Comparison of ENCODE assay signal across 18 mouse cellular contexts in the genomic region with DNA sequence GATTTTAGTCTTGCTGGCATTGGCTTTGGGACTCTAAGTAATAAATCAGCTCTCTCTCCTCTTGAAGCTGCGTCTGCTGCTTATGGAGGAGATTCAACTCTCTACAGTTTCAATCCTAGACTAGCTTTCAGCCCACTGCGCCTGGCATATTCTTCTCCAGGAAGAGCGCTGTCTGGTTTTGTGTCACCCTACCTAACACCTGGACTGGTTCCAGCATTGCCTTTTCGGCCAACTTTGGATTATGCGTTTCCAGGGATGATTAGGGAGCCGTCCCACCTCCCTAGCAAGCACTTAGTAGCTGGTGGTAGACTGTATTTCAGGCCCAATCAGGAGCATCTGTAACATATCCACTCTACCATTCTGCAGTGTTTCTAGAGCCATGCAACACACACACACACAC. TPM values are rescaled to one million over a fixed set of nuclear protein-coding genes. Genes with fewer than 3 reads are reported as not detected.
"Had no signal": no experiment of that assay in that cellular context is flagged by ENCODE, and none has a peak within 500 bp of the region (broad histone marks: within the 10 kb centered on the region; RNA-seq: fewer than 3 reads in every experiment).

No protein-coding gene starts in this region.

- ATAC-seq: liver, postnatal 0 days; lung, postnatal 0 days; midbrain, embryonic 16.5 days had no signal

- H3K9me3 ChIP-seq: limb, embryonic 12.5 days; limb, embryonic 15.5 days; midbrain, embryonic 12.5 days had no signal

- H3K4me3 ChIP-seq: limb, embryonic 12.5 days; limb, embryonic 15.5 days; midbrain, embryonic 12.5 days had no signal

- DNase-seq: kidney, postnatal 14 days; kidney, postnatal 4 days; left cerebral cortex, postnatal 4 days; liver, postnatal 0 days; lung, embryonic 14.5 days; thymus, adult 18-20 months; thymus, postnatal 14 days; thymus, postnatal 4 days had no signal

- H3K9ac ChIP-seq: limb, embryonic 12.5 days; limb, embryonic 15.5 days; liver, embryonic 14.5 days; liver, postnatal 0 days; lung, embryonic 14.5 days; midbrain, embryonic 12.5 days had no signal

- H3K36me3 ChIP-seq: limb, embryonic 12.5 days; limb, embryonic 15.5 days; midbrain, embryonic 12.5 days had no signal

- H3K4me2 ChIP-seq: limb, embryonic 12.5 days; limb, embryonic 15.5 days; liver, embryonic 11.5 days; lung, embryonic 14.5 days; midbrain, embryonic 12.5 days had no signal

- H3K27ac ChIP-seq: limb, embryonic 12.5 days; limb, embryonic 15.5 days; liver, embryonic 14.5 days; macrophage; midbrain, embryonic 12.5 days had no signal

RNA-seq across cellular contexts. Expression of a gene that starts 12.7 kb away (rescaled TPM):
- polyA plus RNA-seq: kidney, embryonic 16.5 days; liver, embryonic 11.5 days; liver, embryonic 14.5 days; liver, postnatal 0 days; lung, embryonic 14.5 days; lung, postnatal 0 days; macrophage; small intestine, adult 2 months had no signal
